Mouse (Mus musculus) heart, adult 2 months (tissue): ENCODE data around the gene Map1s. TPM values are rescaled to one million over a fixed set of nuclear protein-coding genes. Genes with fewer than 3 reads are reported as not detected.

ENCODE experiments used
- DNase-seq, 2 experiments: peaks; one replicate each; pipeline ENCODE4 v3.0.0; 2021
- H3K27ac ChIP-seq: fragments of 200-600 bp; 2 replicates; pipeline ENCODE4 v1.8.1; 2022
- H3K27me3 ChIP-seq: fragments of 200-500 bp; 2 replicates; pipeline ENCODE4 v1.6.1; 2012; ENCODE audit warnings: mild to moderate bottlenecking, low read length, inconsistent platforms, mixed read lengths; ENCODE audit not compliant: control insufficient read depth, insufficient read depth
- H3K36me3 ChIP-seq: fragments of 200-500 bp; 2 replicates; pipeline ENCODE4 v1.6.1; 2012; ENCODE audit warnings: low read length, inconsistent platforms; ENCODE audit not compliant: control insufficient read depth, insufficient read depth
- H3K4me1 ChIP-seq: fragments of 200-500 bp; 2 replicates; pipeline ENCODE4 v1.6.1; 2011; ENCODE audit warnings: low read length; ENCODE audit not compliant: control insufficient read depth, insufficient read depth
- H3K4me3 ChIP-seq: fragments of 200-600 bp; 2 replicates; pipeline ENCODE4 v1.8.1; 2022
- H3K79me2 ChIP-seq: fragments of 200-500 bp; replicated peaks from 2 replicates; pipeline ENCODE4 v1.6.1; 2012; ENCODE audit warnings: mild to moderate bottlenecking, inconsistent platforms, low read length, moderate library complexity, mixed read lengths; ENCODE audit not compliant: control insufficient read depth, insufficient read depth
- H3K9ac ChIP-seq: fragments of 200-500 bp; 2 replicates; pipeline ENCODE4 v1.6.1; 2012; ENCODE audit warnings: low read depth, mild to moderate bottlenecking, control low read depth, inconsistent platforms, low read length, mixed read lengths
- CTCF ChIP-seq: fragments of 200-600 bp; IDR thresholded peaks from 2 replicates; pipeline ENCODE4 v1.8.1; 2022; ENCODE audit warnings: antibody characterized with exemption, mild to moderate bottlenecking, moderate library complexity
- EP300 ChIP-seq: fragments of 200-500 bp; IDR thresholded peaks from 2 replicates; pipeline ENCODE4 v1.6.1; 2011; ENCODE audit warnings: low read depth, low read length, control low read depth; ENCODE audit not compliant: insufficient read depth
- POLR2A ChIP-seq: fragments of 200-500 bp; IDR thresholded peaks from 2 replicates; pipeline ENCODE4 v1.6.1; 2011; ENCODE audit warnings: mild to moderate bottlenecking, low read depth, low read length, control low read depth; ENCODE audit not compliant: insufficient read depth
- WGBS: fragments of 180-500 bp; shearing (Covaris S2); methylation state at CpG from one replicate; pipeline ENCODE4 v1.1.7; 2018; 5-methylcytosine and 5-hydroxymethylcytosine counted together
- intact Hi-C: fragments of 180-260 bp; cut with DNase I; formaldehyde crosslinking; loops from one replicate; pipeline ENCODE4 v1.15.1; 2025
- microRNA-seq, 2 experiments: library from miRNA; unstranded; fragments of <30 nt; microRNA quantifications; one replicate each; pipeline ENCODE4 v1.2.0; 2021
- polyA plus RNA-seq: library from polyadenylated mRNA; depleted of rRNA; stranded (reverse); fragments of >200 nt; gene quantifications from 2 replicates; pipeline ENCODE4 v1.2.3, GENCODE M21; 2012; rRNA removed
- total RNA-seq, 2 experiments: library from RNA; stranded (reverse); gene quantifications; 2 replicates each; pipeline ENCODE4 v1.2.3; 2021

Map1s gene
- total and polyA plus RNA-seq, 3 experiments = 17.8 to 21.3 (median 20.2) TPM

DNA sequence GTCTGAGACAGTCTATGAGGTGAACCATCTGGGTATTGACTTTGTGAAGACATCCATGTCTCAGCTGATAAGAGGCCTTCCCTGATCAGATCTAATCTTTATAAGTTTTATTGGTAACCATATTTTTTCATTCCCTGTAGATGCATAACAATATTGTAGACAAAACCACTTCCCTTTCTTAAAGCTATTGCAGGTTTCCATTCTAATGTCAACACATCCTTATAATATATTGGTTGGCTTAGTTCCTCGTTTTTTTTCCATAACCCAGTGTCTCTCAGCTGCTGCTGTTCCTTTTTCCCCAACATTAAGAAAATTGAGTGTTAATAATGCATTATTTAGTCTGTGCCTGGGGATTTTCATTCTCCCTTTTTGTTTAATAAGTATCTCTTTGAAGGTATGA lies 37.5 kb downstream of the Map1s start:
- no peak for DNase-seq
- H3K4me3 ChIP-seq = no peak overlapping the region
- intact Hi-C loops = no loop called here
- no peak overlapping the region for H3K9ac ChIP-seq
- no peaks in the 10 kb centered on the region for H3K4me1 ChIP-seq
- H3K79me2 ChIP-seq = no peaks in the 10 kb centered on the region
- TF ChIP-seq POLR2A (no peak), EP300 (no peak), CTCF (no peak)
- no peaks in the 10 kb centered on the region for H3K27me3 ChIP-seq
- no peak overlapping the region for H3K27ac ChIP-seq
- H3K36me3 ChIP-seq = no peaks in the 10 kb centered on the region
- 10% methylated on average over 1 of the region's 1 CpGs for WGBS

DNA sequence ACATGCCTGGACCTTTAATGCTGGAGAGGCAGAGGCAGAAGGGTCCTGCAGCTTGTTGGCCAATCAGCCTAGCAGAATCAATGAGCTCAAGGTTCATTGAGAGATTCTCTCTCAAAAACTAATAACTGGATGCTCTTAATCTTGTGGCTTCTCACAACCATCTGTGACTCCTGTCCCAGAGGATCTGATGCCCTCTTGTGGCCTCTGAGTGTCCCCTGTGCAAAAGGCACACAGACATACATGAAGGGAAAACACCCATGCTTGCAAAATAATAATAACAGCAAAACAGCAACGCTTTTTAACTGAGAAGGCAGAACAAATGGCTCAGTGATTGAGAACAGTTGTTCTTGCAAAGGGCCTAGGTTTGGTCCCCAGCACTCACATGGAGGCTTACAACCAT lies 44.1 kb downstream of the Map1s start:
- TF ChIP-seq POLR2A = no peak
- peak; percentile 47 for TF ChIP-seq CTCF
- TF ChIP-seq EP300 = no peak
- Histone ChIP-seq H3K27me3 (no peaks in the 10 kb centered on the region), H3K4me3 (no peak overlapping the region), H3K4me1 (no peaks in the 10 kb centered on the region), H3K9ac (no peak overlapping the region), H3K79me2 (no peaks in the 10 kb centered on the region), H3K36me3 (no peaks in the 10 kb centered on the region), H3K27ac (no peak overlapping the region)
- no peak for DNase-seq
- intact Hi-C loops = no loop called here
- 65% methylated on average over 1 of the region's 1 CpGs for WGBS

DNA sequence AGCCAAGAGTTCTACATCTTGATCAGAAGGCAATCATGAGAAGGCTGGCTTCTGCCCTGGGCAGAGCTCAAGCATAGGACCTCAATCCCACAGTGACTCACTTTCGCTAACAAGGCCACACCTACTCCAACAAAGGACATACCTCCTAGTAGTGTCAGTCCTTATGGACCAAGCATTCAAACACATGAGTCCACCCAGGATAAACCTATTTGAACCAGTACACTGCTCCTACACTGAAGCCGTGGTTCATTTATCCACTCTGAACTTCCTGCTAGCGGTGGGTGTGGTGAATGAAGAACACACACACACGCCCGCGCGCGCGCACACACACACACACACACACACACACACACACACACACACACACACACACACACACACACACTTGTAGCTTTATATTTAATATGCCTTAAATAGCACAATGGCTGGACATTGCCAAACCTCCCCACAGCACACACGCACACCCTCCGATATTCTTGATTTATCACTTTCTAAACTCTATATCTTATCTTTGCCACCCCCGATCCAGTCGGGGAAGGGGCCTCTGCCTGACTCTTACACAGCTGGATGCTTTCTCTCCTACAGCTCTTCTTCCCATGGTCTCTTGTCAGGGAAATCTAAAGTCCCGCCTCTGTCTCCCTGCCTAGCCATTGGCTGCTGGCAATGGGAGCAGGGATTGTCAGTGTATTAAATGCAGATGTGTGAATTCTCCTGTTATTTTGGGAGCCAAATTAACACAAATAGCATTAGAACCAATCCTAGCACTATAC lies 55.2 kb downstream of the Map1s start:
- no peak for TF ChIP-seq POLR2A
- no peak for TF ChIP-seq CTCF
- TF ChIP-seq EP300 = no peak
- no peaks in the 10 kb centered on the region for H3K27me3 ChIP-seq
- DNase-seq = no peak
- H3K79me2 ChIP-seq = no peaks in the 10 kb centered on the region
- no peaks in the 10 kb centered on the region for H3K36me3 ChIP-seq
- WGBS = 59% methylated on average over 14 of the region's 14 CpGs
- H3K27ac ChIP-seq = no peak overlapping the region
- no peak overlapping the region for H3K9ac ChIP-seq
- no peak overlapping the region for H3K4me3 ChIP-seq
- intact Hi-C loops = no loop called here
- H3K4me1 ChIP-seq = no peaks in the 10 kb centered on the region

DNA sequence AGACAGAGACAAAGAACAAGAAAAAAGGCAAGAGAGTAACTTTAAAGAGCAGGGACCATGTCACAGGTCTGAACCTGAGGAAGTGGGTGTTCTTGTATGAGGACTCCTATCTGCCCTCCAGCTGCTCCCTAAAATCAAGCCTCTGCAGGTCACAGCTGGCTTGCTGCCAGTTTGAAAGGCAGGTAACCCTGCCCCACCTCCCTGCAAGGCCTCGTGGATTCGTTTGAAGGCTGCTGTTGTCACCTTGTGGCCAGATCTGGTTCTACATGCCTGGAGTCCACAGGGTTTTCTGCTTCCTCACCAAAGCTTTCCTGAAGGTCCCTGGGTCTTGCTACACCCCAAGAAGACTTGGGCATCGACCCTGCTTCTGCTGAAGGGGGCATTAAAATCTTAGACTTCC lies 58.4 kb downstream of the Map1s start:
- WGBS = 2% methylated on average over 3 of the region's 3 CpGs
- DNase-seq = peak in 1 of 2 experiments; percentile 9
- Histone ChIP-seq H3K79me2 (no peaks in the 10 kb centered on the region), H3K9ac (no peak overlapping the region), H3K4me3 (no peak overlapping the region), H3K27ac (no peak overlapping the region), H3K36me3 (no peaks in the 10 kb centered on the region), H3K27me3 (no peaks in the 10 kb centered on the region), H3K4me1 (no peaks in the 10 kb centered on the region)
- intact Hi-C loops = loop anchor here (1.0 kb wide), 1 partner anchor 66 kb away; no protein-coding TSS in a partner anchor
- TF ChIP-seq EP300 (no peak), POLR2A (no peak), CTCF (peak; percentile 67)

DNA sequence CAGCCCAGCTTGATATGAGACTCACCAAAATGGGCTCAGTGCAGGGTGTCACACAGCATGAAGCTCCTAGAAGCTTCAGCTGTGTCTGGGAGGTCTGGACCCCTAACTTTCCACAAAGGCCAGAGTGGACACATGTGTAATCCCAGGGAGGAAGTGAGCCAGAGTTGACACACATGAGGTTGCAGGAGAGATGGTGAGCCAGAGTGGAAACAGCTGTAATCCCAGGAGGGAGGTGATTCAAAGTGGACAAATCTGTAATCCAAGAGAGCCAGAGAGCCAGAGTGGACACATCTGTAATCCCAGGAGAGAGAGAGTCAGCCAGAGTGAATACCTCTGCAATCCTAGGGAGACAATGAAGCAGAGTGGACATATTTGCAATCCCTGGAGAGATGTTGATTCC lies 59.1 kb downstream of the Map1s start:
- DNase-seq = peak in 1 of 2 experiments; percentile 5
- Histone ChIP-seq H3K9ac (no peak overlapping the region), H3K4me1 (no peaks in the 10 kb centered on the region), H3K36me3 (no peaks in the 10 kb centered on the region), H3K4me3 (no peak overlapping the region), H3K27me3 (no peaks in the 10 kb centered on the region), H3K27ac (no peak overlapping the region), H3K79me2 (no peaks in the 10 kb centered on the region)
- TF ChIP-seq POLR2A (no peak), CTCF (no peak), EP300 (no peak)
- intact Hi-C loops = loop anchor here (1.0 kb wide), 1 partner anchor 67 kb away; no protein-coding TSS in a partner anchor

Small RNAs within 50 kb of the gene (microRNA-seq; reads per million reads assigned to microRNA genes)
- gene Mir1969 (0 to 0.39 reads per million in 2 experiments), gene Mir7067 (0.77 to 1.1 reads per million in 2 experiments)

Other genes with a start within 250 kb of the Map1s start
- 10 to 100 TPM; 39.7 to 48.4 TPM for gene Pgpep1, start 245.5 kb upstream of the Map1s start, total RNA-seq
- 35.5 and 44.8 TPM in 2 replicates for gene Pgpep1, start 245.5 kb upstream of the Map1s start, polyA plus RNA-seq
- gene Lsm4, start 232.7 kb upstream of the Map1s start, total RNA-seq = 10 to 100 TPM; 56.9 to 64.2 TPM
- 54.1 and 68.3 TPM in 2 replicates for gene Lsm4, start 232.7 kb upstream of the Map1s start, polyA plus RNA-seq
- 100 to 1,000 TPM; 123 to 127 TPM for gene Jund, start 207.0 kb upstream of the Map1s start, total RNA-seq
- 66.2 and 109 TPM in 2 replicates for gene Jund, start 207.0 kb upstream of the Map1s start, polyA plus RNA-seq
- gene Iqcn, start 202.5 kb upstream of the Map1s start, total RNA-seq = not detected
- 0.06 and 0.12 TPM in 2 replicates for gene Iqcn, start 202.5 kb upstream of the Map1s start, polyA plus RNA-seq
- gene Gm3336, start 187.4 kb upstream of the Map1s start, total RNA-seq = not detected
- gene Gm3336, start 187.4 kb upstream of the Map1s start, polyA plus RNA-seq = not detected in 2 replicates
- gene Pde4c, start 182.2 kb upstream of the Map1s start, total RNA-seq = 1 to 10 TPM; 2.3 to 2.7 TPM
- gene Pde4c, start 182.2 kb upstream of the Map1s start, polyA plus RNA-seq = 10.8 and 11.0 TPM in 2 replicates
- gene Rab3a, start 151.3 kb upstream of the Map1s start, total RNA-seq = 10 to 100 TPM; 46.5 to 48.0 TPM
- 89.1 and 117 TPM in 2 replicates for gene Rab3a, start 151.3 kb upstream of the Map1s start, polyA plus RNA-seq
- gene Mpv17l2, start 145.0 kb upstream of the Map1s start, total RNA-seq = 10 to 100 TPM; 21.7 to 29.1 TPM
- 30.0 and 32.2 TPM in 2 replicates for gene Mpv17l2, start 145.0 kb upstream of the Map1s start, polyA plus RNA-seq
- 10 to 100 TPM; 22.0 to 22.4 TPM for gene Pik3r2, start 129.2 kb upstream of the Map1s start, total RNA-seq
- gene Pik3r2, start 129.2 kb upstream of the Map1s start, polyA plus RNA-seq = 34.3 and 45.5 TPM in 2 replicates
- gene Mast3, start 100.9 kb upstream of the Map1s start, total RNA-seq = 1 to 10 TPM; 6.0 to 7.4 TPM
- gene Mast3, start 100.9 kb upstream of the Map1s start, polyA plus RNA-seq = 12.7 and 13.9 TPM in 2 replicates
- gene Il12rb1, start 97.5 kb upstream of the Map1s start, total RNA-seq = not detected
- 0.15 and 0.16 TPM in 2 replicates for gene Il12rb1, start 97.5 kb upstream of the Map1s start, polyA plus RNA-seq
- gene Arrdc2, start 66.2 kb upstream of the Map1s start, total RNA-seq = 10 to 100 TPM in 1 of 2 experiments, 1 to 10 TPM in 1; 8.9 to 18.6 TPM
- gene Arrdc2, start 66.2 kb upstream of the Map1s start, polyA plus RNA-seq = 15.2 and 36.2 TPM in 2 replicates
- gene Kcnn1, start 42.7 kb upstream of the Map1s start, total RNA-seq = 10 to 100 TPM; 12.6 to 14.7 TPM
- 21.5 and 29.0 TPM in 2 replicates for gene Kcnn1, start 42.7 kb upstream of the Map1s start, polyA plus RNA-seq
- 10 to 100 TPM; 44.6 to 49.1 TPM for gene Ccdc124, start 32.0 kb upstream of the Map1s start, total RNA-seq
- 26.8 and 40.7 TPM in 2 replicates for gene Ccdc124, start 32.0 kb upstream of the Map1s start, polyA plus RNA-seq
- gene Slc5a5, start 13.2 kb upstream of the Map1s start, total RNA-seq = not detected
- gene Slc5a5, start 13.2 kb upstream of the Map1s start, polyA plus RNA-seq = 0.18 TPM in 2 replicates
- gene Rpl18a, start 8.5 kb upstream of the Map1s start, total RNA-seq = 1,000 to 10,000 TPM in 1 of 2 experiments, 100 to 1,000 TPM in 1; 909 to 1,075 TPM
- 1,802 and 2,387 TPM in 2 replicates for gene Rpl18a, start 8.5 kb upstream of the Map1s start, polyA plus RNA-seq